Mouse (Mus musculus) MEL (cell line): Measurements from ENCODE around the gene Gm44805. TPM values are rescaled to one million over a fixed set of nuclear protein-coding genes. Genes with fewer than 3 reads are reported as not detected.

Source experiments
- DNase-seq: peaks from one replicate; pipeline ENCODE4 v3.0.0; 2011; ENCODE audit warnings: low read depth, low spot score
- H3K27ac ChIP-seq: 2 replicates; pipeline ENCODE4 v1.5.1; 2012; ENCODE audit warnings: low read depth, mild to moderate bottlenecking, control low read depth, low read length, moderate library complexity; ENCODE audit not compliant: control insufficient read depth
- H3K27me3 ChIP-seq, 2 experiments: fragments of 150-350 bp in 1 of 2; sonication (generic) in 1 of 2; 2 replicates each; pipeline ENCODE4 v1.6.1; 2012; ENCODE audit warnings: low read length in 2 of 2, mild to moderate bottlenecking in 2 of 2, improper control_type of control experiment in 1 of 2, moderate library complexity in 1 of 2; ENCODE audit not compliant: insufficient read depth in 2 of 2, control insufficient read depth in 1 of 2
- H3K36me3 ChIP-seq, 2 experiments: 2 replicates each; pipeline ENCODE4 v1.6.1; 2012 to 2014; ENCODE audit warnings: low read length in 2 of 2, improper control_type of control experiment in 1 of 2, inconsistent platforms in 1 of 2, mild to moderate bottlenecking in 1 of 2; ENCODE audit not compliant: insufficient read depth in 2 of 2, control insufficient read depth in 1 of 2
- H3K4me1 ChIP-seq, 2 experiments: fragments of 150-350 bp in 1 of 2; sonication (generic) in 1 of 2; 2 replicates each; pipeline ENCODE4 v1.6.1; 2012; ENCODE audit warnings: low read length in 2 of 2, improper control_type of control experiment in 1 of 2, mild to moderate bottlenecking in 1 of 2; ENCODE audit not compliant: insufficient read depth in 2 of 2, control insufficient read depth in 1 of 2
- H3K4me3 ChIP-seq, 2 experiments: fragments of 150-350 bp in 1 of 2; sonication (generic) in 1 of 2; 2 replicates each; pipeline ENCODE4 v1.5.1; 2012; ENCODE audit warnings: low read depth in 2 of 2, low read length in 2 of 2, mild to moderate bottlenecking in 2 of 2, moderate library complexity in 2 of 2, control low read depth in 1 of 2, improper control_type of control experiment in 1 of 2; ENCODE audit not compliant: control insufficient read depth in 1 of 2, insufficient read depth in 1 of 2
- H3K79me2 ChIP-seq: 2 replicates; pipeline ENCODE4 v1.6.1; 2012; ENCODE audit warnings: mild to moderate bottlenecking, low read length, moderate library complexity; ENCODE audit not compliant: control insufficient read depth, poor library complexity, insufficient read depth
- H3K9ac ChIP-seq: 2 replicates; pipeline ENCODE4 v1.6.1; 2012; ENCODE audit warnings: low read depth, mild to moderate bottlenecking, control low read depth, low read length, moderate library complexity; ENCODE audit not compliant: control insufficient read depth, poor library complexity, severe bottlenecking
- H3K9me3 ChIP-seq: fragments of 150-350 bp; sonication (generic); replicated peaks from 2 replicates; pipeline ENCODE4 v1.6.1; 2012; ENCODE audit warnings: mild to moderate bottlenecking, low read length, improper control_type of control experiment, moderate library complexity; ENCODE audit not compliant: insufficient read depth
- BHLHE40 ChIP-seq: IDR thresholded peaks from 2 replicates; pipeline ENCODE4 v1.6.1; 2012; ENCODE audit warnings: low read depth, mild to moderate bottlenecking, inconsistent platforms, low read length, improper control_type of control experiment, borderline replicate concordance
- CTCF ChIP-seq, 3 experiments: IDR thresholded peaks in 2 of 3; conservative IDR thresholded peaks in 1 of 3; 2 replicates each; pipeline ENCODE4 v1.5.1; 2011 to 2012; ENCODE audit warnings: low read length in 3 of 3, low read depth in 2 of 3, mild to moderate bottlenecking in 2 of 3, improper control_type of control experiment in 1 of 3, inconsistent platforms in 1 of 3, mixed read lengths in 1 of 3, moderate library complexity in 1 of 3; ENCODE audit not compliant: control insufficient read depth in 1 of 3, insufficient read depth in 1 of 3, poor library complexity in 1 of 3, severe bottlenecking in 1 of 3
- HCFC1 ChIP-seq: IDR thresholded peaks from 2 replicates; pipeline ENCODE4 v1.6.1; 2012; ENCODE audit warnings: low read depth, mild to moderate bottlenecking, inconsistent platforms, low read length, improper control_type of control experiment, moderate library complexity
- KAT2A ChIP-seq: conservative IDR thresholded peaks from 2 replicates; pipeline ENCODE4 v1.6.1; 2012; ENCODE audit warnings: low read depth, low read length, improper control_type of control experiment, inconsistent platforms
- MAX ChIP-seq: IDR thresholded peaks from 2 replicates; pipeline ENCODE4 v1.6.1; 2011; ENCODE audit warnings: low read length, improper control_type of control experiment
- MEF2A ChIP-seq: IDR thresholded peaks from 2 replicates; pipeline ENCODE4 v1.6.1; 2014; ENCODE audit warnings: low read depth, mild to moderate bottlenecking, inconsistent platforms, low read length, improper control_type of control experiment; ENCODE audit not compliant: poor library complexity, insufficient replicate concordance, severe bottlenecking; ENCODE audit errors: extremely low read depth
- MXI1 ChIP-seq: IDR thresholded peaks from 2 replicates; pipeline ENCODE4 v1.6.1; 2011; ENCODE audit warnings: mild to moderate bottlenecking, low read depth, low read length, improper control_type of control experiment
- MYB ChIP-seq: IDR thresholded peaks from 2 replicates; pipeline ENCODE4 v1.6.1; 2011; ENCODE audit warnings: mild to moderate bottlenecking, low read depth, low read length, improper control_type of control experiment
- MYC ChIP-seq: IDR thresholded peaks from 2 replicates; pipeline ENCODE4 v1.6.1; 2011; ENCODE audit warnings: low read depth, mild to moderate bottlenecking, low read length, improper control_type of control experiment, moderate library complexity
- RAD21 ChIP-seq: IDR thresholded peaks from 2 replicates; pipeline ENCODE4 v1.6.1; 2011; ENCODE audit warnings: mild to moderate bottlenecking, low read depth, low read length, improper control_type of control experiment
- RCOR1 ChIP-seq: IDR thresholded peaks from 2 replicates; pipeline ENCODE4 v1.6.1; 2012; ENCODE audit warnings: low read depth, mild to moderate bottlenecking, inconsistent platforms, low read length, improper control_type of control experiment
- SMC3 ChIP-seq: IDR thresholded peaks from 2 replicates; pipeline ENCODE4 v1.6.1; 2011; ENCODE audit warnings: low read depth, low read length, improper control_type of control experiment
- TAL1 ChIP-seq: IDR thresholded peaks from 2 replicates; pipeline ENCODE4 v1.6.1; 2012; ENCODE audit warnings: mild to moderate bottlenecking, inconsistent platforms, low read length, moderate library complexity, mixed read lengths
- UBTF ChIP-seq: IDR thresholded peaks from 2 replicates; pipeline ENCODE4 v1.6.1; 2012; ENCODE audit warnings: low read depth, mild to moderate bottlenecking, inconsistent platforms, low read length, improper control_type of control experiment, moderate library complexity, borderline replicate concordance; ENCODE audit not compliant: insufficient read depth
- ZC3H11A ChIP-seq: IDR thresholded peaks from 2 replicates; pipeline ENCODE4 v1.6.1; 2012; ENCODE audit warnings: low read depth, mild to moderate bottlenecking, inconsistent platforms, low read length, improper control_type of control experiment
- ZKSCAN1 ChIP-seq: IDR thresholded peaks from 2 replicates; pipeline ENCODE4 v1.6.1; 2012; ENCODE audit warnings: low read depth, mild to moderate bottlenecking, inconsistent platforms, low read length, improper control_type of control experiment, moderate library complexity
- polyA plus RNA-seq, 2 experiments: library from polyadenylated mRNA; stranded (reverse) in 1 of 2; unstranded in 1 of 2; fragments of >175 nt in 1 of 2; fragments of >200 nt in 1 of 2; gene quantifications; 2 replicates each; pipeline versions ENCODE4 v1.2.1 to v1.2.4; 2012; ENCODE audit warnings: low replicate concordance in 2 of 2, low read depth in 1 of 2; ENCODE audit not compliant: insufficient read length in 2 of 2, insufficient read depth in 1 of 2, missing spikeins in 1 of 2
- total RNA-seq: library from RNA; depleted of rRNA; stranded (reverse); fragments of 300-350 nt; gene quantifications from 2 replicates; pipeline ENCODE4 v1.2.3, GENCODE M21; 2012

The Gm44805 gene
- total and polyA plus RNA-seq, 3 experiments: not detected

GRCm38 (mm10) chr7:19713196-19713595 is 32.0 kb upstream of the Gm44805 start:
- Histone ChIP-seq H3K79me2 (peaks cover 20% of the 10 kb centered on the region), H3K9me3 (no peaks in the 10 kb centered on the region), H3K27ac (no peak overlapping the region), H3K36me3 (peaks cover 8 to 14% of the 10 kb centered on the region in 2 experiments), H3K4me3 (no peak overlapping the region), H3K9ac (no peak overlapping the region), H3K27me3 (no peaks in the 10 kb centered on the region), H3K4me1 (peaks cover 0 to 19% of the 10 kb centered on the region in 2 experiments; a peak in 2 of 4 replicates)
- DNase-seq: peak; percentile 55
- TF ChIP-seq UBTF (no peak), SMC3 (no peak; the same call in 1 of the 2 replicates), KAT2A (no peak), CTCF (IDR thresholded peaks at IDR 0.05 in 2 of 3, conservative IDR thresholded peaks at IDR 0.05 in 1 of 3; ENCODE audit: control insufficient read depth in 1 of 3, insufficient read depth in 1 of 3, low read depth in 2 of 3, low read length in 3 of 3, poor library complexity in 1 of 3, severe bottlenecking in 1 of 3) (peak; percentile 36 to 62 (median 56)), BHLHE40 (no peak), TAL1 (no peak), MYC (no peak), RAD21 (peak; percentile 20; the same call in 1 of the 2 replicates)

- H3K27me3 ChIP-seq: no peaks in the 10 kb centered on the region
- peaks cover 20% of the 10 kb centered on the region for H3K79me2 ChIP-seq
- TF ChIP-seq MAX: no peak
- TF ChIP-seq RAD21: no peak; the same call in none of the 2 replicates
- TF ChIP-seq CTCF (IDR thresholded peaks at IDR 0.05 in 2 of 3, conservative IDR thresholded peaks at IDR 0.05 in 1 of 3; ENCODE audit: control insufficient read depth in 1 of 3, insufficient read depth in 1 of 3, low read depth in 2 of 3, low read length in 3 of 3, poor library complexity in 1 of 3, severe bottlenecking in 1 of 3): peak; percentile 19 to 62 (median 42); a peak in 4 of 6 replicates
- TF ChIP-seq RCOR1: no peak
- TF ChIP-seq ZC3H11A: peak; percentile 16; the same call in 1 of the 2 replicates
- TF ChIP-seq SMC3: peak; percentile 60
- no peaks in the 10 kb centered on the region for H3K9me3 ChIP-seq
- H3K4me3 ChIP-seq: no peak overlapping the region
- H3K27ac ChIP-seq: no peak overlapping the region
- no peak overlapping the region for H3K9ac ChIP-seq
- H3K4me1 ChIP-seq: peaks cover 0 to 18% of the 10 kb centered on the region in 2 experiments; a peak in 2 of 4 replicates
- H3K36me3 ChIP-seq: peaks cover 9 to 14% of the 10 kb centered on the region in 2 experiments
- DNase-seq: peak; percentile 51
These were observed 31.2 kb upstream of the Gm44805 start for GRCm38 (mm10) chr7:19712414-19712813.

- Histone ChIP-seq H3K9me3 (no peaks in the 10 kb centered on the region), H3K36me3 (peaks cover 11 to 13% of the 10 kb centered on the region in 2 experiments), H3K4me3 (no peak overlapping the region), H3K9ac (no peak overlapping the region), H3K4me1 (peaks cover 0 to 9% of the 10 kb centered on the region in 2 experiments; a peak in 1 of 4 replicates), H3K27ac (no peak overlapping the region), H3K79me2 (peaks cover 20% of the 10 kb centered on the region), H3K27me3 (no peaks in the 10 kb centered on the region)
- no peak for DNase-seq
- no peak for TF ChIP-seq ZKSCAN1
- no peak for TF ChIP-seq ZC3H11A
- TF ChIP-seq MEF2A: no peak
- no peak for TF ChIP-seq MYB
- TF ChIP-seq HCFC1: no peak
- TF ChIP-seq MXI1: no peak
- TF ChIP-seq, all 39 proteins: peak for 0
These were observed 29.4 kb upstream of the Gm44805 start for GRCm38 (mm10) chr7:19710650-19711049.
